Mouse (Mus musculus) cerebellum, postnatal 25 days (tissue): ENCODE measurements around the gene Tob2.
A peak's percentile ranks its signal among the peaks of the same experiment; 100 is the strongest.

ENCODE experiments used
- DNase-seq, 2 experiments: peaks; one replicate each; pipeline ENCODE4 v3.0.0; 2021; ENCODE audit warnings: mixed read lengths in 2 of 2

Gene Tob2

GRCm38 (mm10) chr15:81860471-81861135, 2.0 kb upstream of the Tob2 start:
- DNase-seq, result peak; percentile 51 to 56

- peak; percentile 86 to 88 for DNase-seq
Observed at GRCm38 (mm10) chr15:81859330-81860255, 997 bp upstream of the Tob2 start.

- peak; percentile 96 to 98 for DNase-seq
Observed at GRCm38 (mm10) chr15:81858138-81858516, 469 bp downstream of the Tob2 start.

GRCm38 (mm10) chr15:81857724-81858116, 876 bp downstream of the Tob2 start:
- DNase-seq, result no peak

- peak; percentile 47 to 54 for DNase-seq
Observed at GRCm38 (mm10) chr15:81856938-81857723, 1.5 kb downstream of the Tob2 start.

GRCm38 (mm10) chr15:81856030-81856790, 2.4 kb downstream of the Tob2 start:
- peak; percentile 90 to 94 for DNase-seq

GRCm38 (mm10) chr15:81853081-81853480, 5.5 kb downstream of the Tob2 start:
- DNase-seq, result no peak

GRCm38 (mm10) chr15:81852411-81853000, 6.1 kb downstream of the Tob2 start:
- DNase-seq, result peak; percentile 53 to 59

GRCm38 (mm10) chr15:81851375-81851774, 7.2 kb downstream of the Tob2 start:
- DNase-seq, result no peak

- DNase-seq, result peak in 1 of 2 experiments; percentile 30
Observed at GRCm38 (mm10) chr15:81850718-81851117, 7.9 kb downstream of the Tob2 start.

- DNase-seq, result peak; percentile 79 to 80
Observed at GRCm38 (mm10) chr15:81849104-81849503, 9.5 kb downstream of the Tob2 start.

- DNase-seq, result peak; percentile 57 to 74
Observed at GRCm38 (mm10) chr15:81848301-81848700, 10.3 kb downstream of the Tob2 start.

GRCm38 (mm10) chr15:81847861-81848260, 10.7 kb downstream of the Tob2 start:
- DNase-seq, result no peak

GRCm38 (mm10) chr15:81847161-81847560, 11.4 kb downstream of the Tob2 start:
- no peak for DNase-seq

GRCm38 (mm10) chr15:81846755-81847154, 11.8 kb downstream of the Tob2 start:
- no peak for DNase-seq

GRCm38 (mm10) chr15:81845724-81846123, 12.9 kb downstream of the Tob2 start:
- no peak for DNase-seq

- no peak for DNase-seq
Observed at GRCm38 (mm10) chr15:81845033-81845625, 13.5 kb downstream of the Tob2 start.

GRCm38 (mm10) chr15:81842275-81842674, 16.3 kb downstream of the Tob2 start:
- DNase-seq, result no peak

- DNase-seq, result no peak
Observed at GRCm38 (mm10) chr15:81840306-81840705, 18.3 kb downstream of the Tob2 start.

- DNase-seq, result peak; percentile 97 to 99
Observed at GRCm38 (mm10) chr15:81839634-81840033, 19.0 kb downstream of the Tob2 start.

- DNase-seq, result peak in 1 of 2 experiments; percentile 51
Observed at GRCm38 (mm10) chr15:81838554-81839235, 19.9 kb downstream of the Tob2 start.
